Mouse (Mus musculus): Measurements from ENCODE around the gene Gm20219.
A peak's percentile ranks its signal among the peaks of the same experiment; 100 is the strongest.

Gene Gm20219

GRCm38 (mm10) chr17:56554122-56554551 lies at the start of gene Gm20219:
Gene Gm20219 (minus strand): TSS chr17:56554387.
- DNase-seq: no peak

GRCm38 (mm10) chr17:56604070-56604380 lies 49.8 kb upstream of the Gm20219 start:
- no peak for DNase-seq

DNA sequence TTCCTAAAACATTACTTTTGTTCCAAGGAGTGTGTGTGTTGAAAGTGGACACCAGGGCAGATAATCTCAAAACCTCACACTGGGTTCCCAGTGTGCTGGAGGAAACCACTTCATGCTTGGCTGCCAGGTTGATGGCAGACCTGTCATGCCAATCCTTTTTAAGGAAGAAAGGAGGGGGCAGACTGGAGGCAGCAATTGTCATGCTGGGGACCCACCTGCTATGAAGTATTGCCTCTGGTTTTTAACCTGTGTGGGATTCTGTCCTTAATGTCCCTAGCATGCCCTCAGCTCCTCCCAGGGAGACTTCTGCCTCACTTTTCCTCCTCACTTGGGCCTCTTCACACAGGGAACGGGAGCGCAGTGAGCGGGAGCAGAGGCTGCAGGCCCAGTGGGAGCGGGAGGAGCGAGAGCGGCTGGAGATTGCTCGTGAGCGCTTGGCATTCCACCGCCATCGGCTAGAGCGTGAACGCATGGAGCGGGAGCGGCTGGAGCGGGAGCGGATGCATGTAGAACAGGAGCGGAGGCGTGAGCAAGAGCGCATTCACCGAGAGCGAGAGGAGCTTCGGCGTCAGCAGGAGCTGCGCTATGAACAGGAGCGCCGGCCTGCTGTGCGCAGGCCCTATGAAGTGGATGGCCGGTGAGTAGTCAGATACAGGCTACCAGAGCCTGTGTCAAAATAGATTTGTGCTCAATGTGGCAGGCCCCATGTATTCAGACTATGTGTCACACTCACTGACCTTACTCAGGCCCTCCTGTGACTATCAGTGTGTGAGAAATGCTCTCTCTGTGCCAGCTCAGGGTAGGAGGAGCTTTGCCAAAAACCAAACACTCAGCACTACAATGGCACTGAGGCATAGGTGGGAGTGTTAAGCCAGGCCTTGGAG lies 49.2 kb upstream of the Gm20219 start:
- DNase-seq: no peak

- DNase-seq: no peak
Measured at GRCm38 (mm10) chr17:56593527-56594271, 39.5 kb upstream of the Gm20219 start.

DNA sequence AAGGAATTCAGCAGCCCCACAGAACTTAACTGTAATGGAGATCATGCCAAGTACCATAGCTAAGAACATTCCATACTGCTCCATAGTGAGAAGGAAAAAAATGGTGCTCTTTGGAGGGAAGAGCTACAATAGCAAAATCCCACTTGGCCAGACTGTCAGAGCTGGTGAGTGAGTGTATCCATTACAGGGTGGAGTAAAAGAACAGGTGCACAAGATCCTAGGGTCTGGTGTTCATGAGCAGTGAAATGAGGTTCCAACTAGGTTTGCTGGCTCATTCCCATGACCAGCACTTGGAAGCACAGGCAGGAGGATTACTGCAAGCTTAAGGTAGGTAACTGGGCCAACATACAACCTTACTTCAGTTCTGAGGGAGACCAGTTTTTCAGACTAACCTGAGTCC lies 38.4 kb upstream of the Gm20219 start:
- no peak for DNase-seq

GRCm38 (mm10) chr17:56588921-56589320 lies 34.7 kb upstream of the Gm20219 start:
- DNase-seq: no peak

DNA sequence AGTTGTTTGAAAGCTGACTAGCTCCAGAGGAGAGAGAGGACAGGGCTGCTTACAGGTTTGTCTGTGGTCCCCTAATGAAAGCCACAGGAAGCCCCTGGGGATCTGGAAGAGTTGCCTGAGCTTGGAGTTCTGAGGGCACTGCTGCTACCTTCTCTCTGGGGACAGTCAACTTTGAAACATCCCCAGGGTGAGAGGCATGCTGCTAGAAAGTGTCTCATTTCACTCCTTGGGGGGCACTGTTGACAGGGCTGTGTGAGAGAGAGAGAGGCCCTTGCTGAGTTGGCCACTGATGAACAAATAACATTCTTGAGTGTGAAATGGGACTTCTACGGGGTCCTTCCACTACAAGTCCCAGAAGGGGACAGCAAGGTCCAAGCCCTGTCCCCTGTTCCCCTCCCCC lies 33.6 kb upstream of the Gm20219 start:
- DNase-seq: no peak

GRCm38 (mm10) chr17:56585171-56585821 lies 31.1 kb upstream of the Gm20219 start:
- no peak for DNase-seq

- DNase-seq: peak; percentile 99
Measured at GRCm38 (mm10) chr17:56584257-56585130, 30.3 kb upstream of the Gm20219 start, which contains the start of the genes Safb2 and Safb. Gene Safb2 (minus strand): TSS chr17:56584585. Gene Safb (plus strand): TSS chr17:56584825.

DNA sequence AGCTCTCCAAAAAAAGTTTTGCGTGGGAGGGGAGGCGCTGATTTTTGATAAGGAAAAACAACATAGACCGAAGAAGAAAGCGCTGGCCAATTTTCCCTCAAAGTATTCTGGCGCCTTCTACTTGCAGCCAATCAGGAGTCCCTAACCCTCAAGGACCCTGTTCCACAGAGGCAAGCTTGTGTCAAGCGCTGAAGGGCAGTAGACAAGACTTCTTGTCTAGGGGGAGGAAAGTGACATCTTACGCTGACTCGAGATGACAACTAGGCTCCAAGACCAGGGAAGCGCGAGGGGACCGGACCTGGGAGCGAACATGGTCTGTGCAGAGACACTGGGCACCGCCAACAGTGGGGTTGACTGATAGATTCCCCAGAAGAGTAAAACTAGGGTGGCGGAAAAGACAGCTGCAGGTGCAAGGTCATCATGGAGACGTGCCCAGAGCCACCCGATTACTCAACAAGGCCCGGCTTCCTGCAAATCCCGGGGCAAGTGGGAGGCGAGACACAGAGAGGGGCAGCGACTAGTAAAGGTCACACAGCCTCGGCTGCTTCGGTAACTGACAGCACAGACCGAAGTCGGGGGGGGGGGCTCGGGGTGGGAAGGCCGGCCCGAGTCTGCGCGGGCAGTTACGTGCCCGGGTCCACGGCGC lies 29.5 kb upstream of the Gm20219 start:
- DNase-seq: no peak

DNA sequence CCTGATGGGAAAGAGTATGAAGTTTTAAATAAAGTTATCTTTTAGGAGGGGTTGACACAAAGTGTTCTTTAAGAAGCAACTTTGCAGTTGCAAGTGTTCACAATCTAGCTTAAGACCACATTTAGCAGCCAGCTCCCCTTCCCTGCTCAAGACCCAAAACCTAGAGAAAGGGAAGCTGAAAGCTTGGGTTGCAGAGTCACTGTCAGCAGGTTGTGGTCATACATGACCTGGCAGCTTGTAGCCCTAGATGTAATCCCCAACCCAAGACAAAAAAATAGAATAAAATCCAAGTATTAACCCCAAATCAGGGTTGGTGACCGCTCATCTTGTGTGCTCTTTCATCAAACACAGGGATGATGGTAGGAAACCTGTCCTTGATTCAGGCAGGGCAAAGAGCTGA lies 28.9 kb upstream of the Gm20219 start:
- DNase-seq: no peak

DNA sequence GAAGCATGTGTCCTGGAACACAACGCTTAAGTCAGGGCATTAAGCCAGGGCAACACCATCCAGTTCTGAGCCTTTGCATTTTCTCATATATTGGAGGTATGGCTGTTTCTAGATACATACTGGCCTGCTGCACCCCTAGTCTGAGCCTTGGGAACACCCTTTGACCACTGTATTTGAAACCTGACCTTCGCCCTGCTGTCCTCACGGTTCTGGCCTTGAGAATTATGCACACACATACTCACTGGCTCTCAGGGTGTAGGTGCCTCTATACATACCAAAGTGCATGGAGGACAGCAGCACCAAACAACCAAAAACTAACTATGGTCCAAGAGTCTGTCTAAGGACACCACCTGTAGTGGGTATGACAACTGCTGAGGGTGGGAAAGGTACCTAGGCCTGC lies 18.8 kb upstream of the Gm20219 start:
- no peak for DNase-seq

GRCm38 (mm10) chr17:56572154-56572553 lies 18.0 kb upstream of the Gm20219 start:
- no peak for DNase-seq

- no peak for DNase-seq
Measured at GRCm38 (mm10) chr17:56570287-56570686, 16.1 kb upstream of the Gm20219 start.

DNA sequence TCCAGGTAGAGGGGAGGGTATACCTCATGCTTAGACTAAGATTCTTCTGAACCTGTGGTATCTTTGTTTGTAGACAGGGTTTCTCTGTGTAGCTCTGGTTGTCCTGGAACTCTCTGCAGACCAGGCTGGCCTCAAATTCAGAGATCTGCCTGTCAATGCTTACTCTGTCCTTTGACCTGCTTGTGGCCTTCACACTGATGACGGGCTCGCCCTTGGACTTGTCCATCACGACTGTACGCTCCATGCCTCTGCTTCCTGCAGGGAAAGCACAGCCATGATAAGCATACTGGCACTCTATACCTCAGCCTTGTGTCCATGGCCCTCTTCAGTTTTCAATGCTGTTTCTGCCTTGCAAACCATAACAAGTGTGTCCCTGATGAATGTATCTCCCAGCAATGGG lies 13.2 kb upstream of the Gm20219 start:
- DNase-seq: no peak

DNA sequence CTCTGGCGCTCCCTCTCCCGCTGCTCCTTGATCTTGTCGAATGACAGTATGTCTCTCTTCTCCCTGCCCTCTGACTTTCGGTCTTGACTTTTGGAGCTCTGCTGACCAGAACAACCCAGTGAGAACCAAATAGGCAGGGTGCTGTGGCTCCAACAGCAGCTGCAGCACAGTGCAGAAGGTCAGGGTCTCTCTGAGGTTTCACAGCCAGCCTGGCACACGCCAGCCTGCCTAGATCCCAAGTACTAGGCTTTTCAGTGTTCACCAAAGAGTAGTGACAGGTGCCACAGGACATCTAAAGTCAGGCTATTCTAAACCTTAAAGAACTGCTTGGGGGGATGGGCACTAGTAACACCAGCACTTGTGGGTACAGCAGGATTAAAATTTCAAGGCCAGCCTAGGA lies 12.7 kb upstream of the Gm20219 start:
- no peak for DNase-seq

GRCm38 (mm10) chr17:56566293-56566692 lies 12.1 kb upstream of the Gm20219 start:
- no peak for DNase-seq

GRCm38 (mm10) chr17:56561866-56562265 lies 7.7 kb upstream of the Gm20219 start:
- no peak for DNase-seq

- DNase-seq: no peak
Measured at GRCm38 (mm10) chr17:56560131-56560530, 5.9 kb upstream of the Gm20219 start.

DNA sequence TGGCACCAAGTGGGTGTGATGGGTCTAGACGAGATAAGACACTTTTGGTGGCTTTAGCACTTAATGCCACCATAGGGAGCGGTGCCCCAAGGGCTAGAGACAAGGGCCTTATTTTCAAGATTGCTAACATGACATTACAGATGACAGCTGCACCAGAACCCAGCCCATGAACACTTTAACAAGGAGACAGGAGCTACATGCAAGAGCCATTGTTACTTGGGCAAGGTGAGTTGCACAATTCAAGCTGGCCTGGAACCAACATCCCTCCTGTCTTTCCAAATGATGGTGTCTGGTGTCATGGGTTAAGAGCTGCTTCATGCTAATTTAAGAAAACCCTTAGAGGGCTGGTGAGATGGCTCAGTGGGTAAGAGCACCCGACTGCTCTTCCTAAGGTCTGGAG lies 5.2 kb upstream of the Gm20219 start:
- no peak for DNase-seq

- peak; percentile 86 for DNase-seq
Measured at GRCm38 (mm10) chr17:56558448-56558847, 4.3 kb upstream of the Gm20219 start.

GRCm38 (mm10) chr17:56552781-56553363 lies 1.3 kb downstream of the Gm20219 start:
- DNase-seq: peak; percentile 83
